Mouse (Mus musculus): ENCODE data around the gene Bap1.

Gene Bap1

DNA sequence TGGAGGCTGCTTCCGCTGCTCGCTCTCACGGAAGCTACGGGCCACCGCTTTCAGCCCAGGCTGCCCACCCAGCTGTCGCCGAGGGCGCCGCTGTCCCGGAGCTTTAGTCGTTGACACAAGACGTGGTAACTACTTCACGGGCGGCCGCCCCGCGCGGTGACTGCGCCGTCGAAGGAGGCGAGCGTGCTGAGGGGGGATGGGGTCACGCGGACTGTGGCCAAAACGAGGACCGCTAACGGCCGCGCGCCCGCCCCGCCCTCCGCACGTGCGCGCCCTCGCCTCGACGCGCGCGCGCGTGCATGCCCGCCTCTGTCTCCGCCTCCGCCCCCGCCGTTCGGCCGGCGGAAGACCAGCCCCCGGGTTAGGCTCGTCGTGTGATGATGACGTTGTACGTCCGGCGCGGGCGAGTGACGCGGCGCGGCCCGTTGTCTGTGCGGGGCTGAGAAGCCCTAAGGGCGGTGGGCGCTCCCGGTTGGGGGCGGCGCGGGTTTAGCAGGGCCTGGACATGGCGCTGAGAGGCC is at the start of gene Bap1, which contains the start of gene Phf7:
Bap1 (plus strand) TSS at position 367 of the 521 bp plus-strand sequence.
Phf7 (minus strand) TSS at position 234 of the 521 bp plus-strand sequence.
- DNase-seq (ENCODE audit: low spot score), result peak; percentile 95

DNA sequence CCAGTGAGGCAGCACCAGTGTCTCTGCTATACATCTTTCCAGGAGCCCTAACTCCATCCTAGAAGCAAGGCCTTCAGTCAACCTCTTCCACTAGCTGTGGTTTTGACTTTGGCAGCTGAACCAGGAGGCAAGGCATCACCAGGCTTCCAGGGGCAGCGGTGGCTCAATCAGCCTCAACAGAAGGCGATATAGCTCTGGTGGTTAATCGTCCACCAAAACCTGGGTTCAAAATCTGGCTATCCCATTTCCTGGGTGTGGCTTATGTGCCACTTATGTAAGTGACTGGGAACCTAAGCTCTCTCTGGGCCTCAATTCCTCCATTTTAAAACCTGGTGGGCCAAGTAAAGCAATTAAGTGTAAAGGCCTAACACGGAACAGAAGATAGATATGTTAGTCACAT is 46.4 kb upstream of the Bap1 start:
- no peak for DNase-seq (ENCODE audit: low spot score)

DNA sequence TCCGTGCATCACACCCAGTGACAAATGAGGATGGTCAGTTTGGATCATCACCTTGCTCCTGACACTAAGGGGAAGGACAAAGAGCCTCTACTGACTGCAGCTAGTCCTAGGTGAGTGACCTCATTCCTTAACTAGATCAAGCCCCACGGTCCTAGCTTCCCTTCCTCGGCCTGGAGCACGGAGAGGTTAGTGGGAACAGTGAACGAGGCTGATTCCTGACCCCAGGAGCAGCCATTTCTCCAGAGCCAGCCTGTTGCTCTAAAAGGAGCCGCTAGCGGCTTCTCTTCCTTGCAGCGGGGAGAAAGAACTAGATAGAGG is 46.0 kb upstream of the Bap1 start:
- DNase-seq (ENCODE audit: low spot score), result no peak

DNA sequence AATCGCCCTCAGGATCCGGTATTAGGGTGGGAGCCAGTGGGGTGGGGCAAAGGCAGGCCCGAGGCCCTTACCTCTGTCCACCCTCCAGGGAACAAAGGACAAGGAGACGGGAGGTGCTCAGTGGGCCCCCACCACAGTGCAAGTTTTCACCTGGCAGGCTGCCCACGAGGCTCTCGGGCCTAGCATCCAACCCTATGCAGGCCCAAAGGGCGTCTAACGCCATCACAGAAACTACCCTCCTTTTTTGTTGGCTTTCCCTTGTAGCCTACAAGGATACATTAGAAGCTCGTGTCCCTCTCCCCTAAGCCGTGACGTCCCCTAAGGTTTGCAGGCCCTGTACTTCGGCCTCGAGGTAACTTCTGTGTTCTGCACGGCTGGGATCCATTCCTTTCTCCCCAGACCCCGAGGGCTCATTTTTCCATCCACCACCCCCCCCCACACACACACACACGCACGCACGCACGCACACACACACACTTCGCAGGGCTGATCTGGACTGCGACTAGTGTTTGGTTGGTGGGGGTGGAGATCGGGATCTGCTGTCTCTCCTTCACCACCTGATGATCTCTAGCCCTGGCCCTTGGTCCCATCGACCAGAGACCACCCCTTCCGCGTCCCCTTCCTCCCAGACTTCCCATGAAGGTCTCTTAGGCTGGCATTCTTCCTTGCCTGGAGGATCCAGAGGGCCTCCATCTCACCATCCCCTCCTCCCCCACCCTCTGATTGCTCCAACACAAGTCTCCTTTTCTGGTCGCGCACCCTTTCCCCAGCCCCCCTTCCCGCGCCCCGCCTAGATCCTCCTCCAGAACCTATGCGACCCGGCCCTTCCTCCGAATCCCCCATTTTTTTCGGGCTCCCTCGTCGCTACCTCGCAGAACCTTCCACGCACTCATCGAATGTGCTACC is 45.4 kb upstream of the Bap1 start:
- DNase-seq (ENCODE audit: low spot score), result peak; percentile 50

DNA sequence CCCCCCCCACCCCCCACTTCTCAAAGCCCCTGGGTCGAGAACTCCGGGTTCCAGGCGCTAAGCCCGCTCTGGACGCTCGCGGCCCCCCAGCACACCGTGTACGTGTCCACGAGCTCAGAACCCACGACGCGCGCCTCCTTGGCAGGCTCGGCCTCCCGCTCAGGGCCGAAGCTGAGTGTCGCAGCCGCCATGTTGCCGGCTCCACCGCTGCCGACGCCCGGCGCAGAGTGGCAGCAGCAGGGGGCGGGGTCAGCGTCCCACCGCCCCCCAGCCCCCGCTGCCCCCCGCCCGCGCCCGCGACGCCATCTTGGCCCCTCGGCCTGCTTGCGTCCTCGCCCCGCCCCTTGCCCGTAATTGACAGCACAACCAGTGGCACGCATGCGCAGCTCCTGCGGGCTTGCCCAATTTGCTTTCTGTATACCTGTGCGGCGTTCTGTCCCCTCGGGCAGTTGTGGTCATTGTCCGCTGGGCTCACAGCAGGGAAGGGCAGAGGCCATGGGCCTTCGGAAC is 44.7 kb upstream of the Bap1 start:
- DNase-seq (ENCODE audit: low spot score), result peak; percentile 96

DNA sequence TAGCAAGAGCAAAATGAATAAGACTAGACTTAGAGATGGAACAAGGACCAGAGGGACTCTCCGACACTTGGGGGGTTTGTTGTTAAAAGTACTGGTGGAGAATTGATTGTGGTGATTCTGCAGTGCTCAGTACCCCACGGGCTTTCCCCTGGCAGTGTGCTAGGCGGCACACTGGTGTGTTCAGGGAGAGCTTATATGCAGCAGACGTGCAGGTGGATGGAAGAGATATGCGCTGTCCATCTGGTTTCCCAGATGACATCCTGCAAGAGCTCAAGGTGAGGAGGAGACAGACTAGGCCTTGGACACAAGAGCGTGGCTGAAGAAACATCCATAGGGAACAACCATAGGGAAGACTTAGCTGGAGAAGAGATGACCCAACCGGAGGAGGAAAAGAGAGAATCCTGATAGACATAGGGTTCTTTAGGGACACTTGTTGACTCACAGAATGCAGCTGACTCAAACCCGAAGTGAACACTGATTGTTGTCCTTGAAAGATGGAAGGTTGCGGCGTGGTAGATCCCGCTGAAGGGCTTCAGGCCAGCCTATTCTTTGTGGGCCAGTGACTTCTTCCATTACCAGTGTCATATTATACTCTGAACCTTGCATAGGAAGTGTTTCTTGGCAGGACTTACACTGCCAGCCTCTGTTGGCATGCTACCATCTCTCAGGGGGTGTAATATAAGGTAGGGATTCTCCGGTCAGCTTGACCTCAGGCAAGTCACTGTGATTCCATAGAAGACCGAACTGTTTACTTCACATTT is 44.0 kb upstream of the Bap1 start:
- no peak for DNase-seq (ENCODE audit: low spot score)

DNA sequence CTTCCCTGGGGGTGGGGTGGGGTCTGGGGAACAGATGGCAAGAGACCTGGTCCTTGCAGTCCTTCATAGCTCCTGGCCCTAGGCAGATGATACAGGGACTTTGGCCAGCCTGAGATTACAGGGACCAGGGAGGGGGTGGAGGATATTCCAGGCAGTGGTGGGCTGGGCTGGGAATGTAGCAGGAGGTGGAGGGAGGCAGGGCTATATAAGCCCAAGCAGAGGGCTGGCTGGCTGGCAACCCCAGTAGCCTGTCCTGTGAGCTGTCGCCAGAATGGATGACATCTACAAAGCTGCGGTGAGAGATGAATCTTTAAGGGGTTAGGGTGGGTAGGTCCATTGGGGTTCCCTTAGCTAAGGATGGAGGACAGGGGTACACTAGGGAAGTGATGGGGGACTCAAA is 43.2 kb upstream of the Bap1 start, which contains the start of gene Tnnc1:
Tnnc1 (plus strand) TSS at position 229 of the 400 bp plus-strand sequence.
- no peak for DNase-seq (ENCODE audit: low spot score)

DNA sequence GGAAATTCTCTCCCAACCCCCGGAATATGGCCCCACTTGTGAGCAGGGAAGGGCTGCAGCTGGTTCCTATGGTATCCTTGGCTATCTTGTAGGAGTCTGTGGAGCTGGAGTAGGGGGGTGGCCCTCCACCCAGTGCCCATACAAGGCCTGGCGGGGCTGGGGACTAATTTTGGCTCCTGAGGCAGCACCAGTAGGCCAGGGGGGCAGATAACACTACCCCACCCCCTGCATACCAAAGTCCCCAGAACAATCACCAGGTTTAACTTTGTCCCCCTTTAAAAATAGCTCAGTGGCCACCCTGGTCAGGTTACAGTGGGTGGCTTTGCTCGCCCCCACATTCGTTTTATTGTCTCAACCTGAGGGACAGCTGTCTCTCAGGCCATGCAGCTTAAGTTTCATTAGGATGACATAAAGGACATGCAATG is 42.1 kb upstream of the Bap1 start:
- DNase-seq (ENCODE audit: low spot score), result no peak

DNA sequence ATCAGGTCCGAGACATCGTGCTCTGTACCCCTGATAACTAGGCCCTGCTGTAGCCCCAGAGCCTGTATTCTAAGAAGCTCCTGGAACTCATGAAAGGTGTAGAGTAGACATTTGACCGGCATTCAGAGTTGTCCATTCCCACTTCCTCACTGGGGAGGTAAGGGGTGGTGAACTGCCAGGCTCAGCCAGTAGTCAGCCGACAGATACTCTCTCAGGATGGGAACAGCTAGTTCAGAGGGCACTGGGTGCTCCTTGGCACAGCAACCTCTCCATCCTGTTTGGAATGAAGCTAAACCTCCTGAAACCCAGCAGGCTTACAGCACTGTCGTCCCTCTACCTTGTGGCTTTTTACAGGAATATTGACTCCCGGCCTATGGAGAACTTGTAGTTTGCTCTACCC is 39.4 kb upstream of the Bap1 start:
- DNase-seq (ENCODE audit: low spot score), result no peak

DNA sequence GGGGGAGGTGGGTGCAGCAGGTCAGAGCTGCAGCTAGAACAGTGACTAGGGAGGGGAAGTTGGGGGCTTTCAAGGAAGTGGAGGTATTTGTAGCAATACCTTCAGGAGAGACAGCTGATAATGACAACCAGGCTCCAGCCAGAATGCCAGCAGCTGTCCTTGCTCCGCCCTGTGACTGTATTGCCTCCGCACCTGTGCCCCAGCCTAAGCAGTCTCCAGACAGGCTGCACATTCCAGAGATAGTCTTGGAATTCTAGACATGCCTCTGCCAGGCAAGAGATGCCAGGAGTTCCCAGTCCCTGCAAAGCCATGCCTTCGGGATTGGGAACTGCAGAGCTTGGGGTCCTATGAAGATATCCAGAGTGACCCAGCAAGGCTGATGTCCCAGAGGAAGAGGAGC is 38.8 kb upstream of the Bap1 start:
- DNase-seq (ENCODE audit: low spot score), result no peak

DNA sequence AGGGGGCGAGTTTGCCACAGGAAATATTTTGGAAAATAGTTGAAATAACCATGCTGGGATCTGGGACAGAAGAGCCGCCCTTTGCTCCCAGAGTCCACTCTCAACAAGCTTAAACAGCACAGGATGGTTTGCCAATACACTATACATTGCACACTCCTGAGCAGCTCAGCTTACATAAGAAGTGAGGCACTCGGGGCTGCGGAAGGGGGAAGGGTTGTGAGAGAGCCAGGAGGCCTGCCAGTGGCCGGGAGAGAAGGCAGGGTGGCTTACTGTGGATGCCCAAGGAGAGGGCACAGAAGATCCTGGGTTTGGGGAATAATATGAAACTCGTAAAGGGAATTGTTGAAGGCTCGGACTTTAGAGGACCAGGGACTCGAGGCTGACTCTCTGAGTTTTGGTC is 37.4 kb upstream of the Bap1 start:
- no peak for DNase-seq (ENCODE audit: low spot score)

DNA sequence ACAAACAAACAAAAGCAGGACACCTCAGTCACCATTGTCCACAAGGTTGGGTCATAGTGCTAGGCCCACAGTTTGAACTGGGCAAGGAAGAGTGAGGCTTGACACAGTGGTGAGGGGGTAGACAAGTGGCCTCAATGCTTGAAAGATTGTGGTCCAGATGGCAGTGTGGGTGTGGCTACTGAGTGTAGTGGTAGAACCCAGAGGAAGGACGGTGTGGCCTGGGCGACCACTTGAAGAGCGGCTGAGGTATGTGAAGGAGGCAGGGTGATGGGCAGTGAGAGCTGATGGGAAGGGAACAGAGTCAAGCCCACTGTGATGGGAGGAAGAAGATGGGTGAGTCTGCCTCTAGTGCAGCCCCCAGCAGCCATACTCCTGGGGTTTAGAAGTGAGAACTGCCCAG is 36.6 kb upstream of the Bap1 start:
- DNase-seq (ENCODE audit: low spot score), result no peak

DNA sequence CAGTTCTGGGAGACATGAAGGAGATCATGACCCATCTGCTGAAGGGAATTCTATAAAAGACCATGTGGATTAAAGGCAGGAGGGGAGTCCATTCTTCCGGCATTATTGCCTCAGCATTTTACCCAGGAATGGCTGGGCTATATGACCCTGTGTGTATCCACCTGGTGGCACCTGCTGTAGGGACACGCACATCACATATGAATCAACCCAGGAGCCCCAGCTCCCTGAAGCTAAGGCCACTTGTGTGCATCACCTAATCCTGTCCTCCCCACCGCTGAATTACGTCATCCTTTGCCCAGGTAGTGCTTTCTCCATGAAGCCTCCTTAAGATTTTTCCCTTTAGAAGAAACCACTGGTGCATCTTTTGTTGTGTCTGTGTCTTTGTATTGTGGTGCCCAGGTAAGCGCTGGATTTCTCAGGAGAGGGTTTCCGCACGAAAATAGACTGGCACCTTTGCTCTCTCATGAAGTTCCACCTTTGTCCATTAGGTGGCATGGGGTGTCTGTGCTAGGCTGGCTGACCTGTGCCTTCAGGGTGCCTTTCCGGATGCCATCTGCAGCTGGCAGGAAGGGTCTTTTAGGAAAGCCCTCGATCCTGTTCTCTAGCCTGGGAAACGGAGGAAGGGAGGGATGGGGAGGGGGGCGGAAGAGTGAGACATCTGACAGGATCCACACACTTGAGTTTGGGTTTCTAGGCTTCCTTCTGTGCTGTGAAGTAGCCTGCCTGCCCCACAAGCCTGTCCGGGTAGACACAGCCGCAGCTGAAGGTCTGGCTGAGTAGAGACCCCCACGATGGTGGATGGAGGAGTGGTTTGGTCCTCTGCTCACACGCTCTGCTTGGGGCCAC is 35.9 kb upstream of the Bap1 start:
- peak; percentile 66 for DNase-seq (ENCODE audit: low spot score)

DNA sequence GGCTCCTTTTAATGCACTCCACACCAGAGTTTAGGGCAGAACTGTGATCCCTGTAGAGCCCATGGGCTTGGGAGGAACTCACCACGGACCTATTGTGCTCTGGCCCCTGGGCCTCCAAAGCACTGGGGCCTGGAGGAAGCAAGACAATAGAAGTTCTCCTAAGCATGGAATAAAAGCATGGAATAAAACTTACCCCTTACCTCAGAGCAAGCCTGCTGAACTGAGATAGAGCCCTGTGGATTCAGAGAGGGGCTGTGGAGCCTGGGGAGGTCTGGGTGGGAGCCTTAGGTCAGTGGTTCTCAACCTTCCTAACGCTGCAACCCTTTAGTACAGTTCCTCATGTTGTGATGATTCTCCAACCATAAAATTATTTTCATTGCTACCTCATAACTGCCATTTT is 34.4 kb upstream of the Bap1 start, which contains the start of gene Nisch:
Nisch (minus strand) TSS at position 101 of the 400 bp plus-strand sequence.
- no peak for DNase-seq (ENCODE audit: low spot score)

DNA sequence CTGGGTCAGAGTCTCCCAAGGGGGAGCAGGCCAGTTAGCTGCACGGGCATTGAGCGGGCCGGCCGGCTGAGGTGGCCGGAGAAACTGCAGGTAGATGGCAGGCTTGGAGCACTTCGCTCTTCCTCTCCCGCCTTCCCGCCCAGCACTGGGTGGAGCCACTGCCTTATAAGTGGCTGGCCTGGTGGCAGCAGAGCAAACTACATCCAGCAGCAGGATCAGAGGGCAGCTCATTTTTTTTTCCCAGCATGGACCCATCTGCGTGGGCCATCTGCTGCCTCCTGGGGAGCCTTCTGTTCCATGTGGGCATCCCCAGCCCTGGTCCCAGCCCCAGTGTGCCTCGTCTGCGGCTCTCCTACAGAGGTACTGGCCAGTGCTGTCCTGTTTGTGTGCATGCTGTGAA is 33.6 kb upstream of the Bap1 start, which contains the start of gene Sema3g:
Sema3g (plus strand) TSS at position 195 of the 400 bp plus-strand sequence.
- DNase-seq (ENCODE audit: low spot score), result no peak

DNA sequence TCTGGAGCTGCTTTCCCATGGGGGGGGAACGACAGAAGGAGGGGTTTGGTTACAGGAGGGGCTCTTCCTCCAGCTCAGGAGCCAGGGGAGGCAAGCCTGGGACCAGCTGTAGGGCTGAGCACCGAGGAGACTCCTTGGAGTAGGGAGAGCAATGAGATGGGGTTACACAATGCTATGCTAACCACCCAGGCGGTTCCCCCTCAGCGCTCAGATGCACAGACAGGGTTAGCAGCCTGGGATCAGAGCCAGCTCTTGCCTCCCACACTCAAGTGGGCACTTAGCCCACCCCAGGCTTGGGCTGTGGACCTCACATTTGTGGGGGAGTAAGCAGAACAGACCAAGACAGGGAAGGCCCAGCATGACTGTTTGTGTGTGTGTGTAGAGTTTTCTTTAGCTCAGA is 24.3 kb upstream of the Bap1 start:
- DNase-seq (ENCODE audit: low spot score), result peak; percentile 66

DNA sequence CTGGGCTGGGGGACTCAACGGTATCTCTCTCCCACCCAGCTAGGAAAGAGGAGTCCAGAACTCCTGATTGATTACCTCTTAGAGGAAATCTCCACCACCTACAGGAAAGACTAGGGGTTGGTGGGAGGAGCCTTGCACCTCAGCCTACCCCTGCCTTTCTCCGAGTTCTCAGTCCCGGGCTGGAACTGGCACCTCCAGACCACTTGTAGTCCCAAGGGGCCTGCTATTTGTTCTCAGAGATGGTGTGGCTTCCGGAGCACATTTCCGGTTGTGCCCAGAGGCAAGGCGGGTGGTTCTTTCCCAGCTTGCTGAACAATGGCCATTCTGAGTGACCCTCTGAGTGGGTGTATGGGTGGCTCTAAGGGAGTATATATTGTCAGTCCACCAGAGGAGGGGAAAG is 23.0 kb upstream of the Bap1 start:
- DNase-seq (ENCODE audit: low spot score), result no peak

DNA sequence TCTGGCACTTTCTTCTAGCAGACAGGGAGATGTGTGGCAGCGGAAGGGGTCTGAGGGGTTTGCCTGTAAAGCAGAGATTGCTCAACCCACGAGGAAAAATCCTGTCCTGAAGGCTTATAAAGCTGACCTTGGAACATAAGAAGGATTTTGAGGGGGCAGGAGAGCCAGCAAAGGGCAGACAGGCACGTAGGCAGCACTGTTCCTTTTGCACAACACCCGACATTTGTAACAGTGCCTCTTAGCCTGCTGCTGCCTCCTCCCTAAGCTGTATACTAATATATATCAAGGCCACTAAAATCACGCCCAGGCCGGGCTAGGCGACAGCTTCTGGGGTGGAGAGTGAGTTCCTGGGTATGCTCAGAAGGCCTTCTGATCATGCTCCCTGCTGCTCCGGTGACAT is 20.8 kb upstream of the Bap1 start:
- no peak for DNase-seq (ENCODE audit: low spot score)

DNA sequence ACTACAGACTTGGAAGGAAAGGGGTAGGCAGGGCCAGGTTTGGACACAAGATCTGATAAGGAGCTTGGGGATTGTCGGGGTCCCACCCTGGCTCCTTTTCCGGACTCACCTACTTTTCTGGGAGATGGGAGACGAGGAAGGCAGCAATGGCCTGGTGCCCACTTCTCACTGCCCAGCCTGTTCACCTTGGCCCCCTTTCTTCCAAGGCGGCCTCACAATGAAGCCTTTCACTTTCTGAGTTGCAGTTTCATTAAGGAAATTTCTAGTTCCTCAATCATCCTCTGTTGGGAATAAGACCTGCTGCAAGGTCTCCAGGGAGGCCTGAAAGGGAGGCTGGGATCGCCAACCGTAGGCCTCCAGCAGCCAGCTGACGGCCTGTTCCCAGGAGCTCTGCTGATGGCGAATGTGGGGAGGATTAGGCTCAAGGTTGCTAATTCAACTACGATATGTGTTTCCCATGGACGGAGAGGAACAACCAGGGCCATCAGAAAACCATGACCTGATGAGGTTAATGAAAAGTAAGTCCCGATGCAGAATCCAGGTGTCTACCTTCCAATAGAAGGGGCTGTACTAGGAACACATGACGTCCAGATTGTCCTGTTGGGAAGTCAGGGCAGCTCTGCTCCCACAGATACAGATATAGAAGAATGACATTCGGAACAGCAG is 18.7 kb upstream of the Bap1 start:
- DNase-seq (ENCODE audit: low spot score), result no peak

DNA sequence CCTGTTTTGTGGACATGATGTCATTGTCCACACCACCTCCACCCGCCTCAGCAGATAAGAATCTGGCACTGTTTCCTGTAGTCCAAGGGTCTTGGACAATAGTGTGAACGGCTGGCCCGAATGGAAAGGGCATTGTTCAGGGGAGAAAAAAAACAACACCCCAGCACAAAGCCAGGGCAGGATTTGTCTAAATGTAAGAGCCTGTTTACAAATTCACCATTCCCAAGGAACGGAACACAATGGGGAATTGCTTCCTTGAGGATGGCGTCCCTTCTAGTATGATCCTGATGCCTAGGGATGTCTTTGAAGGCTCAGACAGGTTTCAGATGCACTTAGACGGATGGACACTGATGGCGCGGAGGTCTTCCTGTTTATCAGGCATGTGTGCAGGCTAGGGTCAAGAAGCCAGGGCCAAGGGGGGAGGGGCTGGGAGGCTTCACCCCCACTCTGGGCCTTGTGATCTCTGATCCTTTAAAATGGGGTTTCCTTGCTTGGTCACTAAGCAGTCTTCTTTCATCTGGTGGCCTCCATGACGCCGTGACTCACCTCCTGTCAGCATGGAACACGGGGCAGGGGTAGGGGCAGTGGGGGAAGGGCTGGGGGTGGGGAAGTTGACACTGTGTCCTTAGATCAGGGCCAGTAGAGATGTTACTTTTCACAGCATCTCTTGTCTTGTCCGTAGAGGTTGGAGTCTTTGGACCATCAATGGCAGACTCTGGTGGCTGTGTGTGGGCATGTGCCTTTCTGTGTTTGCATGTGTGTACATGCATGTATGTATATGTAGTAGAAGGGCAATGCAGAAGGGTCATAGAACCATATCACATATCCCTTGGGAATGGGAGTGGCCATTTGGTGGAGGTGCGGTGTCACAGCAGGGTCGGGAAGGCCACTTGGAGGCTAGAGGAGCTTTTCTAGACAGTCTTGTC is 17.9 kb upstream of the Bap1 start:
- DNase-seq (ENCODE audit: low spot score), result no peak
